9 mouse cellular contexts compared by ENCODE assay signal in genomic region chr1:36737300-36737699, GRCm38 (mm10). TPM values are rescaled to one million over a fixed set of nuclear protein-coding genes. Genes with fewer than 3 reads are reported as not detected.
DNase-seq lines count a peak whose midpoint lies in the region; ATAC-seq and TF ChIP-seq lines count a peak whose summit lies in the region.
"Had no signal": no experiment of that assay in that cellular context is flagged by ENCODE, and none has a peak within 500 bp of the region (broad histone marks: within the 10 kb centered on the region; RNA-seq: fewer than 3 reads in every experiment).

No protein-coding gene starts in this region.

- TF ChIP-seq CTCF in layer of hippocampus, adult 2 months (conservative IDR thresholded peaks at IDR 0.05): peak; percentile 91

- in situ Hi-C loops in ES-E14 (cut with MboI; ENCODE audit: low sequenced_read_pairs in 2 of 2, unreplicated experiment in 2 of 2): no loop called here

- no peak overlapping the region for H3K4me3 ChIP-seq in ES-E14 (ENCODE audit: insufficient read depth in 1 of 2, low read depth in 1 of 2, low read length in 2 of 2, poor library complexity in 1 of 2, severe bottlenecking in 1 of 2)
- no peak overlapping the region for H3K4me3 ChIP-seq in embryonic facial prominence, embryonic 14.5 days (ENCODE audit: low read depth, low read length)
- H3K4me3 ChIP-seq in heart, embryonic 16.5 days (ENCODE audit: low read length): no peak overlapping the region
- no peak overlapping the region for H3K4me3 ChIP-seq in layer of hippocampus, adult 2 months

- no peaks in the 10 kb centered on the region for H3K9me3 ChIP-seq in ES-E14 (ENCODE audit: control insufficient read depth, insufficient read depth, low read depth, low read length)
- H3K9me3 ChIP-seq in embryonic facial prominence, embryonic 14.5 days (ENCODE audit: control insufficient read depth, low read length): no peaks in the 10 kb centered on the region
- H3K9me3 ChIP-seq in heart, embryonic 16.5 days (replicated peaks; ENCODE audit: control insufficient read depth, low read length): no peaks in the 10 kb centered on the region

- DNase-seq in ES-E14 (ENCODE audit: low read depth, low spot score): peak; percentile 85
- DNase-seq in adrenal gland, postnatal 4 days (ENCODE audit: low spot score in 2 of 2): peak; percentile 43 to 71
- DNase-seq in embryonic facial prominence, embryonic 14.5 days (ENCODE audit: low spot score): peak; percentile 90
- peak; percentile 80 to 85 for DNase-seq in layer of hippocampus, adult 2 months (ENCODE audit: low spot score in 2 of 2)
- DNase-seq in lung, postnatal 25 days (ENCODE audit: low spot score): peak; percentile 72
- DNase-seq in right cerebral cortex, postnatal 10 days (ENCODE audit: low spot score in 2 of 2): peak; percentile 83 to 88
- DNase-seq in urinary bladder, postnatal 4 days (ENCODE audit: low spot score in 2 of 2): peak; percentile 29 to 78

- H3K36me3 ChIP-seq in ES-E14 (ENCODE audit: control insufficient read depth, insufficient read depth, low read length, poor library complexity, severe bottlenecking): no peaks in the 10 kb centered on the region
- H3K36me3 ChIP-seq in embryonic facial prominence, embryonic 14.5 days (ENCODE audit: control insufficient read depth, insufficient read depth, low read length): no peaks in the 10 kb centered on the region
- H3K36me3 ChIP-seq in heart, embryonic 16.5 days (ENCODE audit: control insufficient read depth, insufficient read depth): no peaks in the 10 kb centered on the region

- no peaks in the 10 kb centered on the region for H3K4me1 ChIP-seq in ES-E14 (ENCODE audit: control insufficient read depth in 2 of 2, insufficient read depth in 2 of 2, low read length in 2 of 2, poor library complexity in 1 of 2)
- H3K4me1 ChIP-seq in embryonic facial prominence, embryonic 14.5 days (ENCODE audit: control insufficient read depth, insufficient read depth, low read length): no peaks in the 10 kb centered on the region
- no peaks in the 10 kb centered on the region for H3K4me1 ChIP-seq in heart, embryonic 16.5 days (ENCODE audit: control insufficient read depth, insufficient read depth, low read length)

- no peaks in the 10 kb centered on the region for H3K27me3 ChIP-seq in embryonic facial prominence, embryonic 14.5 days (replicated peaks; ENCODE audit: control insufficient read depth, insufficient read depth, low read length)
- H3K27me3 ChIP-seq in heart, embryonic 16.5 days (ENCODE audit: control insufficient read depth, insufficient read depth, low read length): 0 out of 2 replicates have a peak, but pooled peaks cover 3% of the 10 kb centered on the region

- WGBS in embryonic facial prominence, embryonic 14.5 days: 14% methylated on average over 4 of the region's 4 CpGs
- 6% methylated on average over 4 of the region's 4 CpGs for WGBS in heart, embryonic 16.5 days

- 0 out of 2 replicates have a peak, but pooled peaks have one; percentile 53 for ATAC-seq in embryonic facial prominence, embryonic 14.5 days (ENCODE audit: low read depth)
- peak; percentile 32; the same call in 1 of the 2 replicates for ATAC-seq in heart, embryonic 16.5 days (replicated peaks; ENCODE audit: extremely low read depth, insufficient read depth, low FRiP score)

- H3K27ac ChIP-seq in ES-E14 (ENCODE audit: insufficient read depth, low read depth, low read length, poor library complexity, severe bottlenecking): no peak overlapping the region
- no peak overlapping the region for H3K27ac ChIP-seq in embryonic facial prominence, embryonic 14.5 days (replicated peaks; ENCODE audit: low read depth, low read length)
- no peak overlapping the region for H3K27ac ChIP-seq in heart, embryonic 16.5 days (ENCODE audit: low read length)
- no peak overlapping the region for H3K27ac ChIP-seq in layer of hippocampus, adult 2 months
- H3K27ac ChIP-seq: macrophage had no signal

- H3K9ac ChIP-seq in ES-E14 (ENCODE audit: insufficient read depth, low read depth, low read length, poor library complexity, severe bottlenecking): no peak overlapping the region
- H3K9ac ChIP-seq in embryonic facial prominence, embryonic 14.5 days (ENCODE audit: low read depth, low read length): no peak overlapping the region
- H3K9ac ChIP-seq in heart, embryonic 16.5 days (ENCODE audit: low read length): no peak overlapping the region

- H3K4me2 ChIP-seq in embryonic facial prominence, embryonic 14.5 days (ENCODE audit: low read depth, low read length): no peak overlapping the region
- H3K4me2 ChIP-seq in heart, embryonic 16.5 days (ENCODE audit: low read depth, low read length): no peak overlapping the region

TF ChIP-seq in ES-E14, 5 proteins besides CTCF, POLR2A, EP300 and RAD21:
- no peak for TF ChIP-seq HCFC1 (IDR thresholded peaks at IDR 0.05; ENCODE audit: borderline replicate concordance, insufficient read depth, low read length)
- no peak for TF ChIP-seq ZNF384 (IDR thresholded peaks at IDR 0.05; ENCODE audit: low read depth, low read length)
- no peak for TF ChIP-seq MAFK (IDR thresholded peaks at IDR 0.05; ENCODE audit: insufficient read depth, low read depth, low read length)
- no peak for TF ChIP-seq CHD2 (IDR thresholded peaks at IDR 0.05; ENCODE audit: low read depth, low read length)
- peak; percentile 66; the same call in 1 of the 2 replicates for TF ChIP-seq ZC3H11A (IDR thresholded peaks at IDR 0.05; ENCODE audit: borderline replicate concordance, low read depth, low read length)

RNA-seq across cellular contexts. Expression of gene Actr1b, which starts 23.1 kb away (rescaled TPM):
- total RNA-seq in ES-E14 (2012; rRNA removed): 115 and 129 TPM in 2 replicates
- 100 to 1,000 TPM; 133 to 143 TPM for total RNA-seq in adrenal gland, postnatal 4 days (2021)
- polyA plus RNA-seq in embryonic facial prominence, embryonic 14.5 days (2014; fragmentation: Nextera tagmentation; extraction: Ambion mirVana): 92.7 and 96.4 TPM in 2 replicates
- polyA plus RNA-seq in heart, embryonic 16.5 days (2015; fragmentation: Nextera tagmentation; extraction: Ambion mirVana): 85.2 and 96.6 TPM in 2 replicates
- total RNA-seq in layer of hippocampus, adult 2 months (2021): 100 to 1,000 TPM; 248 to 282 TPM

RNA-seq across cellular contexts. Expression of gene Zap70, which starts 24.3 kb away (rescaled TPM):
- 2.5 and 5.0 TPM in 2 replicates for total RNA-seq in ES-E14 (2012; rRNA removed)
- total RNA-seq in adrenal gland, postnatal 4 days (2021): under 1 TPM; 0.28 to 0.40 TPM
- 0.36 and 0.67 TPM in 2 replicates for polyA plus RNA-seq in embryonic facial prominence, embryonic 14.5 days (2014; fragmentation: Nextera tagmentation; extraction: Ambion mirVana)
- 2.8 and 9.0 TPM in 2 replicates for polyA plus RNA-seq in heart, embryonic 16.5 days (2015; fragmentation: Nextera tagmentation; extraction: Ambion mirVana)
- 1 to 10 TPM; 3.9 to 5.0 TPM for total RNA-seq in layer of hippocampus, adult 2 months (2021)
- polyA plus RNA-seq: macrophage had no signal

RNA-seq across cellular contexts. Expression of gene 4933424G06Rik, which starts 27.4 kb away (rescaled TPM):
- total RNA-seq in ES-E14 (2012; rRNA removed): not detected in 2 replicates
- total RNA-seq in adrenal gland, postnatal 4 days (2021): not detected
- not detected in 2 replicates for polyA plus RNA-seq in embryonic facial prominence, embryonic 14.5 days (2014; fragmentation: Nextera tagmentation; extraction: Ambion mirVana)
- not detected in 2 replicates for polyA plus RNA-seq in heart, embryonic 16.5 days (2015; fragmentation: Nextera tagmentation; extraction: Ambion mirVana)
- total RNA-seq in layer of hippocampus, adult 2 months (2021): 1 to 10 TPM in 1 of 2 experiments, under 1 TPM in 1; 0.96 to 1.4 TPM
- polyA plus RNA-seq: macrophage had no signal

RNA-seq across cellular contexts. Expression of gene Cox5b, which starts 46.1 kb away (rescaled TPM):
- 598 and 769 TPM in 2 replicates for total RNA-seq in ES-E14 (2012; rRNA removed)
- 100 to 1,000 TPM; 707 to 717 TPM for total RNA-seq in adrenal gland, postnatal 4 days (2021)
- 579 and 661 TPM in 2 replicates for polyA plus RNA-seq in embryonic facial prominence, embryonic 14.5 days (2014; fragmentation: Nextera tagmentation; extraction: Ambion mirVana)
- polyA plus RNA-seq in heart, embryonic 16.5 days (2015; fragmentation: Nextera tagmentation; extraction: Ambion mirVana): 1,342 and 1,400 TPM in 2 replicates
- total RNA-seq in layer of hippocampus, adult 2 months (2021): 100 to 1,000 TPM; 610 to 649 TPM

RNA-seq across cellular contexts. Expression of gene Fam178b, which starts 54.3 kb away (rescaled TPM):
- total RNA-seq in ES-E14 (2012; rRNA removed): 8.0 and 11.2 TPM in 2 replicates
- total RNA-seq in adrenal gland, postnatal 4 days (2021): 1 to 10 TPM; 1.0 to 1.2 TPM
- 1.0 and 1.6 TPM in 2 replicates for polyA plus RNA-seq in embryonic facial prominence, embryonic 14.5 days (2014; fragmentation: Nextera tagmentation; extraction: Ambion mirVana)
- polyA plus RNA-seq in heart, embryonic 16.5 days (2015; fragmentation: Nextera tagmentation; extraction: Ambion mirVana): 0.62 and 1.6 TPM in 2 replicates
- total RNA-seq in layer of hippocampus, adult 2 months (2021): not detected
- polyA plus RNA-seq: macrophage had no signal
